Mouse (Mus musculus): ENCODE data around the gene Iqsec1.

The Iqsec1 gene

GRCm38 (mm10) chr6:90969341-90969871 is 19.1 kb downstream of the Iqsec1 start:
- DNase-seq (ENCODE audit: low spot score in 2 of 2): no peak

GRCm38 (mm10) chr6:90953349-90953748 is 35.1 kb downstream of the Iqsec1 start:
- no peak for DNase-seq (ENCODE audit: low spot score in 2 of 2)

GRCm38 (mm10) chr6:90950936-90951335 is 37.5 kb downstream of the Iqsec1 start:
- DNase-seq (ENCODE audit: low spot score in 2 of 2): no peak

GRCm38 (mm10) chr6:90948097-90948496 is 40.4 kb downstream of the Iqsec1 start:
- DNase-seq (ENCODE audit: low spot score in 2 of 2): no peak

GRCm38 (mm10) chr6:90945560-90946230 is 42.8 kb downstream of the Iqsec1 start:
- no peak for DNase-seq (ENCODE audit: low spot score in 2 of 2)

- DNase-seq (ENCODE audit: low spot score in 2 of 2): no peak
Measured at GRCm38 (mm10) chr6:90941257-90941656, 47.2 kb downstream of the Iqsec1 start.

GRCm38 (mm10) chr6:90933656-90934055 is 54.8 kb downstream of the Iqsec1 start:
- DNase-seq (ENCODE audit: low spot score in 2 of 2): no peak

GRCm38 (mm10) chr6:90928806-90929205 is 59.7 kb downstream of the Iqsec1 start:
- no peak for DNase-seq (ENCODE audit: low spot score in 2 of 2)

- DNase-seq (ENCODE audit: low spot score in 2 of 2): no peak
Measured at GRCm38 (mm10) chr6:90925472-90925871, 63.0 kb downstream of the Iqsec1 start.

GRCm38 (mm10) chr6:90924796-90925195 is 63.7 kb downstream of the Iqsec1 start:
- no peak for DNase-seq (ENCODE audit: low spot score in 2 of 2)

GRCm38 (mm10) chr6:90924379-90924778 is 64.1 kb downstream of the Iqsec1 start:
- no peak for DNase-seq (ENCODE audit: low spot score in 2 of 2)

GRCm38 (mm10) chr6:90921259-90921946 is 67.1 kb downstream of the Iqsec1 start:
- DNase-seq (ENCODE audit: low spot score in 2 of 2): no peak

- DNase-seq (ENCODE audit: low spot score in 2 of 2): no peak
Measured at GRCm38 (mm10) chr6:90920510-90921220, 67.8 kb downstream of the Iqsec1 start.

- no peak for DNase-seq (ENCODE audit: low spot score in 2 of 2)
Measured at GRCm38 (mm10) chr6:90919636-90920420, 68.7 kb downstream of the Iqsec1 start.

- no peak for DNase-seq (ENCODE audit: low spot score in 2 of 2)
Measured at GRCm38 (mm10) chr6:90915585-90915984, 72.9 kb downstream of the Iqsec1 start.

- DNase-seq (ENCODE audit: low spot score in 2 of 2): no peak
Measured at GRCm38 (mm10) chr6:90913771-90914170, 74.7 kb downstream of the Iqsec1 start.

- no peak for DNase-seq (ENCODE audit: low spot score in 2 of 2)
Measured at GRCm38 (mm10) chr6:90912768-90913167, 75.7 kb downstream of the Iqsec1 start.

- no peak for DNase-seq (ENCODE audit: low spot score in 2 of 2)
Measured at GRCm38 (mm10) chr6:90904143-90904542, 84.3 kb downstream of the Iqsec1 start.

- DNase-seq (ENCODE audit: low spot score in 2 of 2): no peak
Measured at GRCm38 (mm10) chr6:90900302-90900701, 88.2 kb downstream of the Iqsec1 start.

GRCm38 (mm10) chr6:90899266-90899665 is 89.2 kb downstream of the Iqsec1 start:
- no peak for DNase-seq (ENCODE audit: low spot score in 2 of 2)

- DNase-seq (ENCODE audit: low spot score in 2 of 2): no peak
Measured at GRCm38 (mm10) chr6:90898107-90898506, 90.4 kb downstream of the Iqsec1 start.

- DNase-seq (ENCODE audit: low spot score in 2 of 2): no peak
Measured at GRCm38 (mm10) chr6:90892401-90892800, 96.1 kb downstream of the Iqsec1 start.
